Mouse (Mus musculus): ENCODE results near the gene Pank4.

Pank4 gene

DNA sequence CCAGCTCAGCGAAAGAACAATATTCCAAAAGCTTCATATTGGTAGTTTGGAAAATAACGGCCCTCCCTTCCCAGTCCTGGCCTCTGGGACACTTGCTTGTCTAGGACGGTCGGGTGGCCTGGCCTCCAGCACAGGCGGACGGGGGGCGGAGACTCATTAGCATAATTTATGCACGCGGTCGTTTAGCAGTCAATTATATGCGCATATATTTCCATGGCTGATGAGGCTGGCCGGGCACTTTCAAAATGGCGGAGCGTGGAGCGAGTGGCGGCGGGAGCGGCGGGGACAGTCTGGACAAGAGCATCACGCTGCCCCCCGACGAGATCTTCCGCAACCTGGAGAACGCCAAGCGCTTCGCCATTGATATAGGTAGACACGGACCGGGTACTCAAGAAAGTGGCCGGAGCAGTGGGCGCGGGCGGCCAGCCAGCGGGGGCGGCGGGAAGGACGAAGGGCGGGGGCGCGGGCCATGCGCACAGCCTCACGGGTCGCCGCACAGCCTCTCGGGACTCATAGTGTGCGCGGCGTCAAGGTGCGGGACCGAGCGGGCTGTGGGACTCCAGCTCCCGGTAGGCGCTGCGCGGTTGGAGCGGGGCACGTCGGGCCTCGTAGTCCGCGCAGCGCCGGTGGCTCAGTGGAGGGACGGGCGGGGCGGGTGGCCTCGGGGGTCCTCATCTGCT lies at the start of gene Pank4:
Pank4 (plus strand) TSS at position 223 of the 680 bp plus-strand sequence.
- DNase-seq (ENCODE audit: low read depth, low spot score): peak; percentile 82

- DNase-seq (ENCODE audit: low read depth, low spot score): no peak
These were observed 49.7 kb upstream of the Pank4 start for GRCm38 (mm10) chr4:154914252-154914651.

- no peak for DNase-seq (ENCODE audit: low read depth, low spot score)
These were observed 49.2 kb upstream of the Pank4 start for GRCm38 (mm10) chr4:154914707-154915106.

- no peak for DNase-seq (ENCODE audit: low read depth, low spot score)
These were observed 48.6 kb upstream of the Pank4 start for GRCm38 (mm10) chr4:154915286-154915685.

DNA sequence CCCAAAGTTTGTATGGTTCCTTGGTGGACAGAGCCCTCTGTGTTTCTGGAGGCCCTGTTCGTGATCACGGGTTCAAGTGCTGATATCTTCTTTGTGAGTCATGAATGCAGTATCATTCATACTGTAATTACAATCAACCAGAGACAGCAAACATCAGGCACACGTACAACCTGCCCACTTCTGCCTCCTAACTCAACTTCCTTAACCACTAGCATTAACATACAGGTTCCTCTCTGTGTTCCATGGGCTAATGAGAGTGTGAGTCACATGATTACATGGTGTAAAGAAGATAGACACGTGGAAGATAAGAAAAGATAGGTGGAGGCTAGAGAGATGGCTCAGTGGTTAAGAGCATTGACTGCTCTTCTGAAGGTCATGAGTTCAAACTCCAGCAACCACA lies 47.3 kb upstream of the Pank4 start:
- DNase-seq (ENCODE audit: low read depth, low spot score): no peak

DNA sequence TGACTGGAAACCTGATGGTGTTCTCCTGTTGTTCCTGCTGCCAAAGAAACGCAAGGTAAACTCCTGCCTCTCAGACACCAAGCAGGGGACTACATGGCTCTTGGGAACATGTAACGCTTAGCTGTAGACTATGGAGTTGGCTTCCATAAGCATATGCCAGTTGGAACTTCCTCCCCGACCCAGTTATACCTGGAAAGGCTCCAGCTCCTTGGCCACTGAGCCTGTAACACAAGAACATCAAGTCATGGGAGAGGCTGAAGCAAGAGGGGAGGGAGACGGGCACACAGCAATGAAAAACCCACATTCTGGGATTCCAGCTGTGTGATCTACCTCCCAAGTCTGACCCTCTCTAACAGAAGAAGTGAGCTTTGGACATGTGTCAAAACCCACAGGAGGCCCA lies 41.6 kb upstream of the Pank4 start:
- no peak for DNase-seq (ENCODE audit: low read depth, low spot score)

GRCm38 (mm10) chr4:154922931-154923330 lies 41.0 kb upstream of the Pank4 start:
- no peak for DNase-seq (ENCODE audit: low read depth, low spot score)

DNA sequence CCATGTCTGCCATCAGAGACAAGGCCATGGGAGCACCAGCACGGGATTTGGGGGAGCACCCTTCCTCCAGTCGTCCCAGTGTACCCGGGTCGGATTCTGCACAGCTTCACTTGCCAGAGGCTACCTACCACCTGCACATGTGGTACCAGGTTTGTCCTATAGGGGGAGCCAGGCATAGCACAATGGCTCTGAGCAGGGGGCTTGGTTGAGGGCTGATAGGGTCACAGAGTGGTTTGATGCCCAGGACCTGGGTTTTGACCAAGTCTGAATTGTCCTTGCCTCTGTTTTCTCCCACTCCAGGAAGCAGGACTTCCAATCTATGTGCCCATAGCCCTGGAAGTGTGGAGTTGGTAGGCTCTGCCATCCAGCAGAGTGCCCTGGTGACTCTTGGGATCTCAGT lies 38.5 kb upstream of the Pank4 start:
- no peak for DNase-seq (ENCODE audit: low read depth, low spot score)

DNA sequence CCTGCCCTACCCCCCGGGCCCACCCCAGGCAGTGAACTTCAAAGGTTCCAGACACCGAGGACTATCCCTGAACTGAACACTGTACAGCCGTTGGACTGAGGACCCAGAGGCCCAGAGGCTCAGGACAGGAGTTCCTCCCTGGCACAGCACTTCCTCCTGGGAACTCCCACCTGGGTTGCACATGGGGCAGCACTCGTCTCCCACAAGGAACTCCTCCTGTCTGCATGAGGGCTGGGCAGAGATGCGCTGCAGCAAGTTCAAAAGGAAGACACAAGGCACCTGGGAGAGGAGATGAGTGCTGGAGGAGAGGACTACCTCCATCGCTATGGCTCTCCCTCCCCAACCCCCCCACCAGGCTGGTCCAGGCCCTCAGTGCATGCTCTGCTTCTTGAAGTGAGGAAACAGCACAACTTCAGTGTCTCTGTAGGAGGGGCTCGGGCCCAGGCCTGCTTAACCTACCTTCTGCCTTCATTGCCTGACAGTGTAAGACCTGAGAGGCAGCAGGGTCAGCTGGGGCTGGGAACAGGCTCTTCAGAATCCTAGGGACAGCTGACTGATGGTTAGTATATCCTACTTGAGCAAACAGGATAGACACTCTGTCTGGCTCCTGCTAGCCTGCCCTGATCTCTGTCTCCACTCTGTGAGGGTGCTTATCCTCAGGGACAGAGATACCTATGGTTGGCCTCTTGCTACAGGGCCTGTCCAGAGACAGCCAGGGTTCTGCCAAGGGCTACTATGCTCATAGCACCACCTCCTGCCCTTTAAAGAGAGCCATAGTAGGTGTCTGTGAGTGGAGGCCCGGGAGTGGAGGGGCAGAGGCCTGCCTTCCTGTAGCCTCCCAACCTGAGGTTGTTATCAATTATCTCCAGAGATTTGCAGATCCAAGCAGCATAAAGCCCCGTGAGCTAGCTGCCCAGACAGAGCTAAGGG lies 36.7 kb upstream of the Pank4 start:
- no peak for DNase-seq (ENCODE audit: low read depth, low spot score)

DNA sequence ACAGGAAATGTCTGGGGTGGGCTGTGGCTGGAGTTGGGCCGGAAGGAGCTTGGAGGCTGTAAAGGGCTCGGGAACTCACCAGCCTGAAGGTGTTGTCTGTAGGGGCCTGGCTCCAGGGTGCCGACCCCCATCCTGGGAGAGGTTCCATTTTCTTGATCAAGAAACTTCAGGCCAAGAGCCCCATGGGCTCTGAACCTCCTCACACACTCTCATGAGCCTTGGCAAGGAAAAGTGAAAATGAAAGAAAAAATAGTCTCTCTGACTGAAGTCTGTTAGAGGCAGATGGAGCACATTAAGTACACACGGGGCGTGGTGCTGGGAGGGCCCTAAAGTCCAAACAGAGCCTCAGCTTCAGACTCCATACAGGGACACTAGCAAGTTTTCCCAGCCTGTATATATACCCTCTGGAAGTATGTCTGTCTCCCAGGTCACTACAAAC lies 36.0 kb upstream of the Pank4 start:
- no peak for DNase-seq (ENCODE audit: low read depth, low spot score)

- no peak for DNase-seq (ENCODE audit: low read depth, low spot score)
These were observed 35.4 kb upstream of the Pank4 start, which contains the start of gene Tnfrsf14 for GRCm38 (mm10) chr4:154928395-154929087. Gene Tnfrsf14 (minus strand): TSS chr4:154928563.

DNA sequence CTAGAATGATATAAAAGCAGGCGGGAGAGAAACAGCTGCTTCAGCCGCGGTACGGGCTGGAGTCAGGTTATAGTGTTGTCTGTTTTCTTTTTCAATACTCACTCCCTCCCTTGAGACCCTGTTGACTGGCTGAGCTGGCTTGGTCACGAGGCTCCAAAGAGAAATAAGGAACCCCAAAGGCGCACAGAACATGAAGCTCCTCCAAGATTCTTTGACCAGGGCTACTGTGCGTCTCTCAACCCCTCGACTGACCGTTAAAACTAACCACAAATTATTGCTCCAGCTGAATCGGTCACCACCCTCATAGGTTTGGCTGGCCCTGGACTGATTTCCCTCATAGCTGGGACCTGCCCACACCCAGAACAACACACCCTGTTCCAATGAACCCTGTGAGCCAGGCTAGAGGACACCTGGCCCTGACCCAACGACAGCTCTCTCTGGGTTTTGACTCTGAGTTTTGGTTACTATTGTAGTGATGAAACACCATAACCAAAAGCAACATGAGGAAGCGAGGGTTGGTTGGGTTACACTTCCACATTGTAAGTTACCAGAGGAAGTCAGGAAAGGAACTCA lies 34.7 kb upstream of the Pank4 start:
- DNase-seq (ENCODE audit: low read depth, low spot score): no peak

DNA sequence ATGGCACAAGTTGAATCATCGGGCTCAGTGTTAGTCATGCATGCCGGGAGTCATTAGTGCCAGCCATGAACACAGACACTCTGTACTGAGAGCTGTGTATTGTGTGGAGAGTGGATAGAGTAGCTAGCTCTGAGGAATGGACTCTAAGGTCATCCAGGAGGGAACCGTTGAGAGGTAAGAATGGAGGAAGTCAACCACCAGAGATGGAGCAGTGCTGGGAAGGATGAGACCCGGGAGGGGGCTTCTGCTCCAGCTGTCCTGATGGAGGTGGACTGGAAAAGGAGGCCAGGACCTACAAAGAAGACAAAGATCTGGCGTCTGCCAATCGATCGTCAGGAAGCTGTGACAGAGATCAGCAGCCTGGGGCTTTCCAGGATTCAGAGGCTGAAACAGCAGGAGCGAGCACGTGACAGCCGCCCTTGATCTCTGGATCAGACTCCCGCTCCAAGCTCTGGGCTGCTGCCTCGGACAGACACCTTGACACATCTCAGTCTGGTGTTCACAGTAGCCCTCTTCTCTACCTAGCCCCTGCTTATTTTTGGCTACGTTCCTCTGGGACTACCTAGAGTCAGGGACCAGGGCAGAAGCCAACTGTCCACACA lies 30.5 kb upstream of the Pank4 start:
- no peak for DNase-seq (ENCODE audit: low read depth, low spot score)

- DNase-seq (ENCODE audit: low read depth, low spot score): no peak
These were observed 29.1 kb upstream of the Pank4 start for GRCm38 (mm10) chr4:154934800-154935199.

- no peak for DNase-seq (ENCODE audit: low read depth, low spot score)
These were observed 28.1 kb upstream of the Pank4 start for GRCm38 (mm10) chr4:154935788-154936187.

GRCm38 (mm10) chr4:154936542-154937255 lies 27.2 kb upstream of the Pank4 start:
- DNase-seq (ENCODE audit: low read depth, low spot score): no peak

DNA sequence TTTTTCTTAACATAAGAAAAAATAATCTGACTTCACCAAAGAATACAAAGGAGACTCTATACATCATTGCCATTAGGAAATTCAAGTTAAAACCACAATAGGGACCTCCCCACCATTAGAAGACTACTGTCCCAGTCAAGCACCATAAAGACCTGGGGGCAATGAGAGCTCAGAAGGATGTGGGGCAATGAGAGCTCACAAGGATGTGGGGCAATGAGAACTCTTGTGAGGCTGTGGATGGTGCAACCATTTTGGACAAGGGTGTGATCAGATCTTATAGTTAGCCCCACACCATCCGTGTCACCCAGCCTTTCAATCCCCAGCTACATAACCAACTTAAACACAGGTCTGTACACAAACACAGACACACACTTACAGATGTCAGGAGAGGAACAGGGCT lies 26.2 kb upstream of the Pank4 start:
- DNase-seq (ENCODE audit: low read depth, low spot score): no peak

- no peak for DNase-seq (ENCODE audit: low read depth, low spot score)
These were observed 23.8 kb upstream of the Pank4 start for GRCm38 (mm10) chr4:154940156-154940555.

DNA sequence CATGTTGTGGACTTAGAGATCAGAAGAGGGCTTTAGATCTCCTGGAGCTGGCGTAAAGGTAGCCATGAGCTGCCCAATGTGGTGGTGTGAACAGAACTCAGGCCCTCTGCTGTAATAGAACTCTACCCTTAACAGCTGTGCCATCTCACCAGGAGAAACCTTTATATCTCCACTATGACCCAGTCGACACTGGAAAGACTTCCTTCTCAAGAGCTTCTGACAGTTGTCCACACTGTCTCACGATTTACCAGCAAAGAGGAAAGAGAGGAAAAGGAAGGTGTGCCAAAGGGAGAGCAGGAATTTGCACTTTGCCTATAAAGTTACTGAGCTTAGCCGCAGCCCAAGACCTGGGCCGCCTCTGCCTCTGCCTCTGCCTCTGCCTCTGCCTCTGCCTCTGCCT lies 22.1 kb upstream of the Pank4 start:
- no peak for DNase-seq (ENCODE audit: low read depth, low spot score)

DNA sequence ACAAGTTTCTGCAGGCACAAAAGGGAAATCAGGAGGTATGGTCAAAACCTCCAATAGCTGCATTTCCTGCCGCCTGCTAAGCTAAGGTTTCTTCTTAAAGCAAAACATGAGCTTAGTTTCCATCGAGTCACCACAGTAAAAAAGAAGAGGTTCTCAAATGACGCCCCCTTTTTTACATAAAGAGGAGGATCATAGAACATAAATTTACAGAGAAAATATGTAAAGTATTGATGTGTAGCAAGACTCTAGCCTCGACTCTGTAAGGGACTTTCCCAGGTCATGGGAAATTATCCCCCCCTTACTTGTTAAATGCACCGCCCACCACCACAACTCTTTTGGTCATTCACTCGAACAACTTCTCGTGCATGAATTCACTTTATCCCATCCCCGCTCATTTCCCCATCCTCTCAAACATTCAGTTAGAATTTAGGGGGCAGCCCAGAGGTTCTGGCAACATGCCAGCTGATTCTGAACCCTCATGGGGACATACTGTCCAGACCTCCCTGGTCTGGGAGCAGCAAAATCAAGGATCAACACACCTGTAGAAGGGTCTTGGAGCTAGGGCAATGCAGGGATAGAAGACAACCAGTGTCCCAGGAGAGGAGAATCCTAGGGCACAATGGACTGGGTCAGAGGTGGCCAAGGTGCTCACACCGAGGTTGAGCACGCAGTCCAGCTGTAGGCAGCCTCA lies 21.1 kb upstream of the Pank4 start:
- no peak for DNase-seq (ENCODE audit: low read depth, low spot score)

Data from retina, adult 2 months (tissue).